Mouse (Mus musculus) limb, embryonic 10.5 days (tissue): ENCODE data around the gene Ppp1r8. TPM values are rescaled to one million over a fixed set of nuclear protein-coding genes. Genes with fewer than 3 reads are reported as not detected.

ENCODE experiments used
- DNase-seq: peaks from one replicate; pipeline ENCODE4 v3.0.0-alpha.2; 2017; ENCODE audit warnings: low spot score
- H3K27ac ChIP-seq: fragments of 300-500 bp; sonication (generic); 2 replicates; pipeline ENCODE4 v1.5.1; 2016; ENCODE audit warnings: mild to moderate bottlenecking
- H3K27me3 ChIP-seq: fragments of 300-500 bp; sonication (generic); 2 replicates; pipeline ENCODE4 v1.6.1; 2016; ENCODE audit warnings: low read depth, mild to moderate bottlenecking; ENCODE audit not compliant: poor library complexity, severe bottlenecking
- H3K36me3 ChIP-seq: fragments of 300-500 bp; sonication (generic); 2 replicates; pipeline ENCODE4 v1.6.1; 2016; ENCODE audit warnings: mild to moderate bottlenecking, moderate library complexity
- H3K4me1 ChIP-seq: fragments of 300-500 bp; sonication (generic); 2 replicates; pipeline ENCODE4 v1.6.1; 2016
- H3K4me3 ChIP-seq: fragments of 300-500 bp; sonication (generic); 2 replicates; pipeline ENCODE4 v1.5.1; 2016; ENCODE audit warnings: mild to moderate bottlenecking, moderate library complexity
- H3K9me3 ChIP-seq: fragments of 300-500 bp; sonication (generic); replicated peaks from 2 replicates; pipeline ENCODE4 v1.6.1; 2016; ENCODE audit warnings: mild to moderate bottlenecking
- WGBS: fragments of 180-500 bp; shearing (Covaris S2); methylation state at CpG from one replicate; pipeline ENCODE4 v1.1.7; 2016; 5-methylcytosine and 5-hydroxymethylcytosine counted together
- polyA plus RNA-seq: library from polyadenylated mRNA; unstranded; fragments of >200 nt; fragmentation: Nextera tagmentation; extraction: Ambion mirVana; gene quantifications from 2 replicates; pipeline ENCODE4 v1.2.1, GENCODE M21; 2016

The Ppp1r8 gene
- polyA plus RNA-seq, 1 experiment from 2014 or later, result 79.7 TPM

- Histone ChIP-seq H3K36me3 (peaks cover 38% of the 10 kb centered on the region), H3K9me3 (no peaks in the 10 kb centered on the region), H3K27ac (peak overlapping the region; percentile 90), H3K4me3 (peak overlapping the region; percentile 81), H3K27me3 (no peaks in the 10 kb centered on the region), H3K4me1 (peaks cover 21% of the 10 kb centered on the region)
- 0% methylated on average over 30 of the region's 30 CpGs for WGBS
- DNase-seq, result peak; percentile 72
Measured at GRCm38 (mm10) chr4:132842281-132842906, 575 bp downstream of the Ppp1r8 start.

- peaks cover 47% of the 10 kb centered on the region for H3K36me3 ChIP-seq
- H3K4me3 ChIP-seq, result peak overlapping the region; percentile 81
- H3K4me1 ChIP-seq, result peaks cover 21% of the 10 kb centered on the region
- H3K9me3 ChIP-seq, result no peaks in the 10 kb centered on the region
- H3K27ac ChIP-seq, result no peak overlapping the region
- WGBS, result 88% methylated on average over 3 of the region's 3 CpGs
- no peaks in the 10 kb centered on the region for H3K27me3 ChIP-seq
- no peak for DNase-seq
Measured at GRCm38 (mm10) chr4:132841493-132841892, 1.5 kb downstream of the Ppp1r8 start.

GRCm38 (mm10) chr4:132823614-132824366 lies 19.2 kb downstream of the Ppp1r8 start:
- H3K9me3 ChIP-seq, result no peaks in the 10 kb centered on the region; the same call in 1 of the 2 replicates
- WGBS, result 71% methylated on average over 8 of the region's 8 CpGs
- peak; percentile 73 for DNase-seq
- H3K4me3 ChIP-seq, result no peak overlapping the region
- no peaks in the 10 kb centered on the region for H3K4me1 ChIP-seq
- peaks cover 45% of the 10 kb centered on the region for H3K36me3 ChIP-seq
- H3K27ac ChIP-seq, result no peak overlapping the region
- no peaks in the 10 kb centered on the region for H3K27me3 ChIP-seq

DNA sequence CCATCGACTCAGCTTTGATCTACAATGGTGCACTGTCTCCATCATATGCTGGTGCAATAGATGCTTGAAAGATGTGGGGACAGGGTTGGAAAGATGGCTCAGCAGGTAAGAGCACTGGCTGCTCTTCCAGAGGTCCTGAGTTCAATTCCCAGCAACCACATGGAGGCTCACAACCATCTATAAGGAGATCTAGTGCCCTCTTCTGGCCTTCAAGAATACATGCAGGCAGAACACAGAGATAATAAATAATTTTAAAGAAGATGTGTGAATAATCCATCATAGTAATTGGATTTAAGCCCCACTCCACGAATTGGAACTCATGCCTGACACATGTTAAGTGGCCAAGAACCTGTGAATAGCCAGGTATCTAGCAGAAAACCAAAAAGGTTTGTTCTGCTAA lies 24.5 kb downstream of the Ppp1r8 start:
- H3K27me3 ChIP-seq, result no peaks in the 10 kb centered on the region
- WGBS, result 53% methylated on average over 2 of the region's 2 CpGs
- DNase-seq, result no peak
- H3K36me3 ChIP-seq, result no peaks in the 10 kb centered on the region
- H3K4me3 ChIP-seq, result no peak overlapping the region
- no peaks in the 10 kb centered on the region for H3K4me1 ChIP-seq
- no peaks in the 10 kb centered on the region; the same call in 1 of the 2 replicates for H3K9me3 ChIP-seq
- H3K27ac ChIP-seq, result no peak overlapping the region

- DNase-seq, result no peak
- 58% methylated on average over 2 of the region's 2 CpGs for WGBS
- no peaks in the 10 kb centered on the region; the same call in 1 of the 2 replicates for H3K9me3 ChIP-seq
- H3K27ac ChIP-seq, result no peak overlapping the region
- H3K4me1 ChIP-seq, result no peaks in the 10 kb centered on the region
- H3K4me3 ChIP-seq, result no peak overlapping the region
- H3K36me3 ChIP-seq, result no peaks in the 10 kb centered on the region
- H3K27me3 ChIP-seq, result no peaks in the 10 kb centered on the region
Measured at GRCm38 (mm10) chr4:132816855-132817254, 26.1 kb downstream of the Ppp1r8 start.

DNA sequence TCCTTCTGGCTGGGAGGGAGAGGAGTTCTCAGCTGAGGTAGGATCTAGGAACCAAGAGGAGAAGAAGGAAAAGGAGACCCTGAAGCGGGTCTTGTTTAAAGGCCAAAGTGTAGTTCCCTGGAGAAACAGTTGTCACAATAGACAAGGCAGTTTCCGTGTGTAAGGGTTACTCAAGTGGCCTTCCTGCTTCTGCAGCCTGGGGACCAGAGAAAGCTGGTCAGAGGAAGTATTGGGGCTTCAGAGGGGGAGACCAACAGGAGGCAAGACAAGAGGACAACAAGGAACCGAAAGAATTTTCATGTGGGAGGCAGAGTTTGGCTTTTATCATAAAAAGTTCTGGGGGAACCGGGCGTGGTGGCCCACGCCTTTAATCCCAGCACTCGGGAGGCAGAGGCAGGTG lies 26.6 kb downstream of the Ppp1r8 start:
- WGBS, result 85% methylated on average over 7 of the region's 7 CpGs
- Histone ChIP-seq H3K27me3 (no peaks in the 10 kb centered on the region), H3K36me3 (no peaks in the 10 kb centered on the region), H3K4me1 (no peaks in the 10 kb centered on the region), H3K4me3 (no peak overlapping the region), H3K9me3 (no peaks in the 10 kb centered on the region; the same call in 1 of the 2 replicates), H3K27ac (no peak overlapping the region)
- no peak for DNase-seq

DNA sequence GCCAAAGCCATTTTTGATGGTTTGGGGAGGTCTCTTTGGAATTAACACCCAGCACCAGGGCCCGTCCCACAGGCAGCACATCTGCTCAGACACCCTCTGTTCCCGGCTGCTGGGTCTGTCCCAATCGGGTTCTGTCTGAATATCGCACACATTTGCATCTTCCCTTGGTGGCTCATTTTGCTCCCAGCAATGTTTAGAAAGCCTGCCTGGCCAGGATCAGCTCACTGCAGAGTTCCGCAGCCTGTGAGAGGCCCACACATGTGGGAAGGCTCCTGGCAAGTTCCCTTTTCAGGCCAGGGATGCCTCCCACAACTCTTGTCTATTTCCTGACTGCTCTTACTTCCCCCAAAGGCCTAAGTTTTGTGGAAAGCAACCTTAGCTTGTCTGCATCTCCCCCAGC lies 33.3 kb downstream of the Ppp1r8 start:
- no peaks in the 10 kb centered on the region for H3K36me3 ChIP-seq
- H3K27ac ChIP-seq, result no peak overlapping the region
- no peak for DNase-seq
- WGBS, result 89% methylated on average over 5 of the region's 5 CpGs
- no peak overlapping the region for H3K4me3 ChIP-seq
- H3K9me3 ChIP-seq, result no peaks in the 10 kb centered on the region
- peaks cover 3% of the 10 kb centered on the region; the same call in 1 of the 2 replicates for H3K4me1 ChIP-seq
- no peaks in the 10 kb centered on the region for H3K27me3 ChIP-seq

- Histone ChIP-seq H3K9me3 (no peaks in the 10 kb centered on the region), H3K4me3 (no peak overlapping the region), H3K36me3 (no peaks in the 10 kb centered on the region), H3K27me3 (no peaks in the 10 kb centered on the region), H3K27ac (no peak overlapping the region), H3K4me1 (peaks cover 3% of the 10 kb centered on the region; the same call in 1 of the 2 replicates)
- 77% methylated on average over 5 of the region's 5 CpGs for WGBS
- no peak for DNase-seq
Measured at GRCm38 (mm10) chr4:132807771-132808641, 35.0 kb downstream of the Ppp1r8 start.

GRCm38 (mm10) chr4:132806620-132807191 lies 36.3 kb downstream of the Ppp1r8 start:
- Histone ChIP-seq H3K36me3 (no peaks in the 10 kb centered on the region), H3K4me3 (no peak overlapping the region), H3K4me1 (peaks cover 3% of the 10 kb centered on the region; the same call in 1 of the 2 replicates), H3K27me3 (no peaks in the 10 kb centered on the region), H3K27ac (no peak overlapping the region), H3K9me3 (no peaks in the 10 kb centered on the region)
- no peak for DNase-seq
- WGBS, result 95% methylated on average over 7 of the region's 7 CpGs

DNA sequence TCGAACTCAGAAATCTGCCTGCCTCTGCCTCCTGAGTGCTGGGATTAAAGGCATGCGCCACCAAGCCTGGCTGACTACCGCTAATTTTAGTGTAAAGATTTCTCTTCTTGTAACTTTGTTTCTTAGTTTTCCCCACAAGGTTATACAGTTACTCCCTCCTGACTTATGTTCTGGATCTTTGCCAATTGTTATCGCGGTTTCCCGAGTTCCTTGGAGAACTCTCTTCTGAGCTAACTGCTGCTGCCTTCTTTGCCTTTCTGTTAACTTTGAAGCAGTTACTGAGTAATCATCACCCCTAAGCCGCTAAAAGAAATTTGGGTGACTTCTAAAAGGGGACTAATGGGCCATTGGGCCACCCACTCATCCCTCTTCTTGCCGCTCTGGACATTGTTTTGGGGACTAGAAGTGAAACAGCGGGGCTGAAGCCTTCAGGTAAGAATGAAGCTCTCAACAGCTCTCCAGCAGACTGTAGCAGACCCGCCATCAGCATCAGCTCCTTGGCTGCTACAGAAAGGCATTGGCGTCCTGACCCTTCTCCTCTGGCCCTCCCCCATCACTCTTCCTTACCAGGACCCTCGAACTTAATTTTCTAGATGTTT lies 37.3 kb downstream of the Ppp1r8 start:
- Histone ChIP-seq H3K4me1 (peaks cover 3% of the 10 kb centered on the region; the same call in 1 of the 2 replicates), H3K4me3 (no peak overlapping the region), H3K36me3 (no peaks in the 10 kb centered on the region), H3K27me3 (no peaks in the 10 kb centered on the region), H3K27ac (no peak overlapping the region), H3K9me3 (no peaks in the 10 kb centered on the region)
- DNase-seq, result no peak
- WGBS, result 89% methylated on average over 12 of the region's 12 CpGs

- 91% methylated on average over 5 of the region's 5 CpGs for WGBS
- DNase-seq, result no peak
- peaks cover 3% of the 10 kb centered on the region; the same call in 1 of the 2 replicates for H3K4me1 ChIP-seq
Measured at GRCm38 (mm10) chr4:132805146-132805545, 37.8 kb downstream of the Ppp1r8 start.

DNA sequence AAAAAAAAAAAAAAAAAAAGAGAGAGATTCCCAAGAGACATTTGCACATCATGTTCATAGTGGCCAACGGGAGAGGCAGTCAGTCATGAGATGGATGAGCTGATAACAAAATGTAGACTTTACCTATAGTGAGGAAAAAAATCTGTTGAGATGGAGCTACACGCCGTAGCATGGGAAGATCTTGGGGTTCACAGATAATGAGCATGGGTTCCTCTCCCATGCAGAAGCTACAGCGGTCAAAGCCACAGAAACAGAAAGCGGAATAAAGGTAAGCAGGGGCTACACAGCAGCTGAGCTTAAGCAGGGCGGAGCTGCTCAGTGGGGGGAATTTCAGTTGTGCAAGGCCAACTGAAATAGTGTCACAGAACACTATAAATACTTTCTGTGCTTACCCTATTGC lies 38.6 kb downstream of the Ppp1r8 start:
- Histone ChIP-seq H3K9me3 (no peaks in the 10 kb centered on the region), H3K4me1 (peaks cover 3% of the 10 kb centered on the region; the same call in 1 of the 2 replicates), H3K4me3 (no peak overlapping the region), H3K27me3 (no peaks in the 10 kb centered on the region), H3K27ac (no peak overlapping the region), H3K36me3 (no peaks in the 10 kb centered on the region)
- WGBS, result 92% methylated on average over 6 of the region's 6 CpGs
- DNase-seq, result no peak

More at GRCm38 (mm10) chr4:132805146-132805545, 37.8 kb downstream of the Ppp1r8 start:
- Histone ChIP-seq H3K9me3 (no peaks in the 10 kb centered on the region), H3K4me3 (no peak overlapping the region), H3K27ac (no peak overlapping the region), H3K36me3 (no peaks in the 10 kb centered on the region), H3K27me3 (no peaks in the 10 kb centered on the region)
